Mouse (Mus musculus): ENCODE measurements around the gene BC048679. TPM values are rescaled to one million over a fixed set of nuclear protein-coding genes. Genes with fewer than 3 reads are reported as not detected.

BC048679 gene
- polyA plus RNA-seq, 1 experiment, result not detected

DNA sequence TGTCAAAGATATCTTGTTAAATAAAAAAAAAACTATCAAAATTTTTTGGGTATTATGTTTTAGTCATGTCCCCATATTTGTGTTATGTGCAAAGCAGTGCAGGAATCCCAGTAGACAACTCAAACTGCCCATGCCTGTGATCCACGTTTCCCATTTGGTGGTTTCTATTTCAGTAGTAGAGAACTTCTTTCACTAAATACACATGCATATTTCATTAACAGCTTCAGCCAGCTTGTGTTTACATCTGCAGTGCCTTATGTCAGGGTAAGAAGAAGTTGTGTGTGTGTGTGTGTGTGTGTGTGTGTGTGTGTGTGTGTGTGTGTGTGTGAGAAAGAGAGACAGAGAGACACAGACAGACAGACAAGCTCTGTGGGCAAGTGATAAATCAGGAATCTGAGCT lies 33.4 kb upstream of the BC048679 start:
- H3K27me3 ChIP-seq (ENCODE audit: control insufficient read depth, insufficient read depth, low read length), result no peaks in the 10 kb centered on the region
- no peaks in the 10 kb centered on the region for H3K4me1 ChIP-seq (ENCODE audit: control insufficient read depth, insufficient read depth, insufficient read length, low read length)
- no peak overlapping the region for H3K4me3 ChIP-seq (ENCODE audit: low read depth, low read length)
- WGBS, result 80% methylated on average over 1 of the region's 1 CpGs
- H3K36me3 ChIP-seq (ENCODE audit: control insufficient read depth, insufficient read depth, low read length), result peaks cover 45% of the 10 kb centered on the region
- no peak overlapping the region for H3K27ac ChIP-seq (ENCODE audit: insufficient read depth, low read depth, low read length)
- TF ChIP-seq POLR2A (IDR thresholded peaks at IDR 0.05; ENCODE audit: low read depth, low read length) (no peak), CTCF (IDR thresholded peaks at IDR 0.05; ENCODE audit: extremely low read depth, insufficient read length, insufficient replicate concordance, low read depth, low read length) (no peak)

DNA sequence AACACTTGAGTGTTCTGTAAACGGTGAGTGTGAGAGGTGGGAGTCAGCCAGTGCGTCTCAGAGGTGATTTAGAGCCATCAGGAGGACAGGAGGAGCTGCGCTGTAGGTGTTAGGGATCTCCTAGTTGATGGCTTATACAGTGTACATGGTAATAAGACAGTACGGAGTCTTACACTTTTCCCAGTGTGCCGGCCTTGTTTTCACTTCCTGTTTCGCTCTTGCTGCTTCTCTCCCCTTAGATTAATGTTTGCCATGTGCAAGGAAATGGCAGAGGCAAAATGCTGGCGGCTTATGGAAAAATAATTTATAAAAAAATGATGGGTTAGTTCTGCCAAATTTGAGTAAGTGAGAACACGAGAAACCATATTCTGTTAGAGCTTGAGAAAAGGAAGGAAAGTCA lies 30.8 kb upstream of the BC048679 start:
- Histone ChIP-seq H3K4me1 (ENCODE audit: control insufficient read depth, insufficient read depth, insufficient read length, low read length) (peaks cover 2% of the 10 kb centered on the region; the same call in 1 of the 2 replicates), H3K27me3 (ENCODE audit: control insufficient read depth, insufficient read depth, low read length) (no peaks in the 10 kb centered on the region), H3K27ac (ENCODE audit: insufficient read depth, low read depth, low read length) (no peak overlapping the region), H3K4me3 (ENCODE audit: low read depth, low read length) (no peak overlapping the region), H3K36me3 (ENCODE audit: control insufficient read depth, insufficient read depth, low read length) (peaks cover 37% of the 10 kb centered on the region)
- TF ChIP-seq POLR2A (IDR thresholded peaks at IDR 0.05; ENCODE audit: low read depth, low read length), result no peak
- TF ChIP-seq CTCF (IDR thresholded peaks at IDR 0.05; ENCODE audit: extremely low read depth, insufficient read length, insufficient replicate concordance, low read depth, low read length), result no peak
- 84% methylated on average over 8 of the region's 8 CpGs for WGBS

DNA sequence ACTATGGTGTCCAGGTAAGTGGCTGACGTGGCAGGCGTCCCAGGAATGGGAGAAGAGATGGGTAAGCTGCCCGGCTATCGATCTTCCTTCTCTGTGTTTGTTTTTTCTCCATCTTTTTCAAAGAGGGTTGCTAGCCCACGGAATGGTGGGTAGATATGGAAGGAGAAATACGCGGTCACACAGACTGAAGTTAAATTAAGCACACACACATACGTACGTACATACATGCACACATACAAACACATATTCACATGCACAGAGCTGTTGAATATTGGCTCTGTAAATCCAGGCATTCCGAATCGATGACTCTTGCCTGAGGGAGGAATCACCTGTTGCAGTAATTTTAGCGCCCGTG lies 25.6 kb upstream of the BC048679 start:
- peak overlapping the region; percentile 84 for H3K4me3 ChIP-seq (ENCODE audit: low read depth, low read length)
- peaks cover 5% of the 10 kb centered on the region; the same call in 1 of the 2 replicates for H3K4me1 ChIP-seq (ENCODE audit: control insufficient read depth, insufficient read depth, insufficient read length, low read length)
- H3K27ac ChIP-seq (ENCODE audit: insufficient read depth, low read depth, low read length), result peak overlapping the region; percentile 63
- peaks cover 3% of the 10 kb centered on the region; the same call in 1 of the 2 replicates for H3K36me3 ChIP-seq (ENCODE audit: control insufficient read depth, insufficient read depth, low read length)
- no peaks in the 10 kb centered on the region for H3K27me3 ChIP-seq (ENCODE audit: control insufficient read depth, insufficient read depth, low read length)
- TF ChIP-seq POLR2A (IDR thresholded peaks at IDR 0.05; ENCODE audit: low read depth, low read length) (no peak), CTCF (IDR thresholded peaks at IDR 0.05; ENCODE audit: extremely low read depth, insufficient read length, insufficient replicate concordance, low read depth, low read length) (no peak)
- WGBS, result under 1% methylated on average over 13 of the region's 13 CpGs

DNA sequence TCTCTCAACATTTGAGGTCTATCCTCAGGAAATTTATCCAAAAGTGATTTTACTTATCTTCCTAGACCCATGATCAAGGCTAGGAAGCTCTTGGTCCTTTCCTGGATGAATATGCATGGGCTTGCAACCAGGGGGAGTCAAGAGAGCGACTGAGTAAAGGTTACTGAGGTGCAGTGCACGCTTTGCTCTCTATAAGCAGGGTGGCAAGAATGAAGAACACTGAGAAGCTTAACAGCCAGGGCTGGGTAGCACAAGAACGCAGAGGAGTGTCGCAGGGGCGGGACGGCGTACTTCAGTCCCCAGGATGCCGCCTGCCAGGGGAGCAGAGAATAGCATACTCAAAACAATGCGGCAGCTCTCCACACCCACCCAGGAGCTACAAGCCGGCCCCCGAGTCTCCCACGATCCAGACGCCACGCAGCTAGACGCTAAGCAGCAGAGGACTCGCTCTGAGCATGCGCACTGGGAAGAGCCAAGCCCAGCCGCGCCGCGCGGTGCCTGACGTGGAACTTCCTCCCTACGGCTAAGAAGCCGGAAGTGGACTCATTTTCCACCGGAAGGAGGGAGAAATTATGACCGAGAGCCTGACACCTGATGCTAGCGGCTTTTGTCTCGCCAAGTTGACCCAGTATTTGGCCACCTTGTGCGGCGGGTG lies 25.1 kb upstream of the BC048679 start:
- H3K4me3 ChIP-seq (ENCODE audit: low read depth, low read length), result peak overlapping the region; percentile 84
- WGBS, result under 1% methylated on average over 31 of the region's 31 CpGs

DNA sequence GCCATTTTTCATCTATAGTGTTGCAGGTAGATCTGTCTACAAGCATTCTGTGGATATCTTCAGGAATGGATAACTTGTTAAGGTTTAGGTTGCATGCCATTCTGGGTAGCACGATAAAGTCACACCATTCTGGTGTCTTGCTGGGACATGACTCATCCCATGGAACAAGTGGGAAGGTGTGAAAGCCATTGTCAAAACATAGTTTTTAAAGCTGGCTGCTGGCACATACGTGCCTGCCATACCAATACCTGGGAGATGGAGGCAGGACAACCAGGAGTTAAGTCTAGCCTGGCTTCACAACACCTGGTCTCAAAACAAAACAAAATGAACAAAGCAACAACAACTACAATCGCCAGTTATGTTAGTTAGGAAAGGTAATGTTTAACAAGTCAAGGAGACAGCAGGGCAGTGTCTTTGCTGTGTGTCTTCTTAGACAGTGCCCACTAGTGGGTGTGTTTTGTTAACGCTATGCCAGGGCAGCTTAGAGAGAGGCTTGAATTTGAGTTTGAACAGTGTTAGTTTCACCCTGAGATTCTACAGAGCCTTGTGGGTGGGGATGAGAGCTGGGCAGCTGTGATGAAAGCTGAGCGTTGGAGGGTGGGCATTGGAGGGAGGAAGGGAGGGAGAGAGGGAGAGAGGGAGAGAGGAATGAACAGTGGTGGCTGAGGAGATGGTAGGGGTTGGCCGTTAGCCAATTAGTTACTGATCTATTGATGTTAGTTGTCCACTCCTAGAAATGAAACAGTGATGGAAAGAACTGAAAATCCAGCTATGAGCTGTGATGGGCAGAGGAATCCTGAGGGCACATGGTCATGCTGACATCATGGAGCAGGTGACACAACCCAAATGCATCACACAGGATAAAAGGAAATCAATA lies 18.3 kb upstream of the BC048679 start:
- Histone ChIP-seq H3K36me3 (ENCODE audit: control insufficient read depth, insufficient read depth, low read length) (no peaks in the 10 kb centered on the region), H3K27me3 (ENCODE audit: control insufficient read depth, insufficient read depth, low read length) (no peaks in the 10 kb centered on the region; the same call in 1 of the 2 replicates), H3K27ac (ENCODE audit: insufficient read depth, low read depth, low read length) (no peak overlapping the region), H3K4me1 (ENCODE audit: control insufficient read depth, insufficient read depth, insufficient read length, low read length) (no peaks in the 10 kb centered on the region; the same call in 1 of the 2 replicates), H3K4me3 (ENCODE audit: low read depth, low read length) (no peak overlapping the region)
- 52% methylated on average over 6 of the region's 6 CpGs for WGBS
- TF ChIP-seq POLR2A (IDR thresholded peaks at IDR 0.05; ENCODE audit: low read depth, low read length), result no peak
- no peak for TF ChIP-seq CTCF (IDR thresholded peaks at IDR 0.05; ENCODE audit: extremely low read depth, insufficient read length, insufficient replicate concordance, low read depth, low read length)

More for the DNA sequence above, 25.1 kb upstream of the BC048679 start:
- H3K27me3 ChIP-seq (ENCODE audit: control insufficient read depth, insufficient read depth, low read length), result no peaks in the 10 kb centered on the region
- peaks cover 5% of the 10 kb centered on the region; the same call in 1 of the 2 replicates for H3K4me1 ChIP-seq (ENCODE audit: control insufficient read depth, insufficient read depth, insufficient read length, low read length)
- peak overlapping the region; percentile 65 for H3K27ac ChIP-seq (ENCODE audit: insufficient read depth, low read depth, low read length)
- TF ChIP-seq CTCF (IDR thresholded peaks at IDR 0.05; ENCODE audit: extremely low read depth, insufficient read length, insufficient replicate concordance, low read depth, low read length) (no peak; the same call in 1 of the 2 replicates), POLR2A (IDR thresholded peaks at IDR 0.05; ENCODE audit: low read depth, low read length) (peak; percentile 95)
- 0 out of 2 replicates have a peak, but pooled peaks cover 2% of the 10 kb centered on the region for H3K36me3 ChIP-seq (ENCODE audit: control insufficient read depth, insufficient read depth, low read length)

DNA sequence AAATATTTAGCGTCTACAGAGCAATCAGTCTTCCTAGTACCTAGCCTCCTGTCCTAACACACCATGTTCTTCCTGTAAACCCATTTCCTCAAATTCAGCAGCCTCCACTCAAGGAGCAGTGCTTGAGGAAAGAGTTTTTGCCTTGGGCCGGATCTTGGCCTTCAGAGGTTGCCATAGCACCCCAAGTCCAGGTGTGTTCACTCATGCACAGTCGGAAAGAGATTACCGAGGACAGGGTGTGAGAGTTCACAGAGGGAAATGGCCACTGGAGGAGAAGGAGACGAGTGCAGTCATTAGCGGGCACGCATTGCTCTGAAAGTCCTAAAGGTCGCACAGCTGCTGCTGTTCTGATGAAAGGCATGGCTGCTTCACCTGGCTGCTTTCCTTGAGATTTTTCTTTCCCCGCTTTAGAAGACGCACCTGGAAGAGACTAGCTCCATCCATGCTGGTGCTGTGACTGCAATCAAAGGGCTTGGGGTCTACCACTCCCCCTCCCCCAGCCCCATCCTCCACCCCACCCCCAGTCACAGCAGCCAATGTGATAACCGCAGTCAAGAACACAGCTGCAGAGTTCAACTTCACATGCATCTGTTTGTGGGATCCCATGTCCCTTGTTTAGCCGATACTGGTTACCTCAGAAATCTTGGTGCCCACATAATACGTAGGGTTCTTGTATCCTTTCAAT lies 17.0 kb upstream of the BC048679 start:
- no peaks in the 10 kb centered on the region for H3K36me3 ChIP-seq (ENCODE audit: control insufficient read depth, insufficient read depth, low read length)
- H3K4me3 ChIP-seq (ENCODE audit: low read depth, low read length), result no peak overlapping the region
- H3K27ac ChIP-seq (ENCODE audit: insufficient read depth, low read depth, low read length), result no peak overlapping the region
- WGBS, result 32% methylated on average over 13 of the region's 13 CpGs
- no peaks in the 10 kb centered on the region; the same call in 1 of the 2 replicates for H3K27me3 ChIP-seq (ENCODE audit: control insufficient read depth, insufficient read depth, low read length)
- TF ChIP-seq CTCF (IDR thresholded peaks at IDR 0.05; ENCODE audit: extremely low read depth, insufficient read length, insufficient replicate concordance, low read depth, low read length), result no peak
- TF ChIP-seq POLR2A (IDR thresholded peaks at IDR 0.05; ENCODE audit: low read depth, low read length), result no peak
- H3K4me1 ChIP-seq (ENCODE audit: control insufficient read depth, insufficient read depth, insufficient read length, low read length), result no peaks in the 10 kb centered on the region

Data from small intestine, adult 2 months (tissue).